Mouse (Mus musculus): ENCODE measurements around the gene Zfhx3. TPM values are rescaled to one million over a fixed set of nuclear protein-coding genes. Genes with fewer than 3 reads are reported as not detected.

The Zfhx3 gene
- polyA plus RNA-seq, 1 experiment from 2014 or later, result 3.3 TPM

- WGBS, result 88% methylated on average over 13 of the region's 13 CpGs
- Histone ChIP-seq H3K4me3 (ENCODE audit: low read length) (no peak overlapping the region), H3K27ac (ENCODE audit: low read length) (no peak overlapping the region), H3K36me3 (ENCODE audit: control insufficient read depth, insufficient read depth) (no peaks in the 10 kb centered on the region), H3K4me1 (ENCODE audit: control insufficient read depth, insufficient read depth, low read length) (no peaks in the 10 kb centered on the region), H3K9ac (ENCODE audit: low read length) (no peak overlapping the region), H3K9me3 (replicated peaks; ENCODE audit: control insufficient read depth, low read length) (no peaks in the 10 kb centered on the region), H3K27me3 (ENCODE audit: control insufficient read depth, insufficient read depth, low read length) (no peaks in the 10 kb centered on the region), H3K4me2 (ENCODE audit: low read depth, low read length) (no peak overlapping the region)
- ATAC-seq (replicated peaks; ENCODE audit: extremely low read depth, insufficient read depth, low FRiP score), result no peak
These were observed 494.9 kb downstream of the Zfhx3 start for GRCm38 (mm10) chr8:108437316-108437830.

- H3K9ac ChIP-seq (ENCODE audit: low read length), result no peak overlapping the region
- 64% methylated on average over 3 of the region's 3 CpGs for WGBS
- ATAC-seq (replicated peaks; ENCODE audit: extremely low read depth, insufficient read depth, low FRiP score), result no peak
These were observed 498.0 kb downstream of the Zfhx3 start for GRCm38 (mm10) chr8:108440476-108440875.

GRCm38 (mm10) chr8:108450847-108451246 lies 508.4 kb downstream of the Zfhx3 start:
- no peak for ATAC-seq (replicated peaks; ENCODE audit: extremely low read depth, insufficient read depth, low FRiP score)
- H3K27ac ChIP-seq (ENCODE audit: low read length), result no peak overlapping the region

More at GRCm38 (mm10) chr8:108440476-108440875, 498.0 kb downstream of the Zfhx3 start:
- Histone ChIP-seq H3K4me2 (ENCODE audit: low read depth, low read length) (no peak overlapping the region), H3K9me3 (replicated peaks; ENCODE audit: control insufficient read depth, low read length) (no peaks in the 10 kb centered on the region), H3K4me3 (ENCODE audit: low read length) (no peak overlapping the region), H3K36me3 (ENCODE audit: control insufficient read depth, insufficient read depth) (no peaks in the 10 kb centered on the region), H3K27me3 (ENCODE audit: control insufficient read depth, insufficient read depth, low read length) (no peaks in the 10 kb centered on the region), H3K4me1 (ENCODE audit: control insufficient read depth, insufficient read depth, low read length) (no peaks in the 10 kb centered on the region), H3K27ac (ENCODE audit: low read length) (no peak overlapping the region)

GRCm38 (mm10) chr8:108454561-108455311 lies 512.3 kb downstream of the Zfhx3 start:
- no peaks in the 10 kb centered on the region for H3K4me1 ChIP-seq (ENCODE audit: control insufficient read depth, insufficient read depth, low read length)
- no peak overlapping the region for H3K9ac ChIP-seq (ENCODE audit: low read length)
- H3K4me2 ChIP-seq (ENCODE audit: low read depth, low read length), result no peak overlapping the region
- no peaks in the 10 kb centered on the region for H3K27me3 ChIP-seq (ENCODE audit: control insufficient read depth, insufficient read depth, low read length)
- H3K27ac ChIP-seq (ENCODE audit: low read length), result no peak overlapping the region
- H3K36me3 ChIP-seq (ENCODE audit: control insufficient read depth, insufficient read depth), result no peaks in the 10 kb centered on the region
- peaks cover 10% of the 10 kb centered on the region for H3K9me3 ChIP-seq (replicated peaks; ENCODE audit: control insufficient read depth, low read length)
- 67% methylated on average over 18 of the region's 18 CpGs for WGBS
- no peak overlapping the region for H3K4me3 ChIP-seq (ENCODE audit: low read length)
- ATAC-seq (replicated peaks; ENCODE audit: extremely low read depth, insufficient read depth, low FRiP score), result no peak

More at GRCm38 (mm10) chr8:108450847-108451246, 508.4 kb downstream of the Zfhx3 start:
- H3K9me3 ChIP-seq (replicated peaks; ENCODE audit: control insufficient read depth, low read length), result no peaks in the 10 kb centered on the region
- no peak overlapping the region for H3K4me3 ChIP-seq (ENCODE audit: low read length)
- H3K36me3 ChIP-seq (ENCODE audit: control insufficient read depth, insufficient read depth), result no peaks in the 10 kb centered on the region
- no peak overlapping the region for H3K9ac ChIP-seq (ENCODE audit: low read length)
- H3K27me3 ChIP-seq (ENCODE audit: control insufficient read depth, insufficient read depth, low read length), result no peaks in the 10 kb centered on the region
- H3K4me2 ChIP-seq (ENCODE audit: low read depth, low read length), result no peak overlapping the region
- WGBS, result 44% methylated on average over 8 of the region's 8 CpGs
- H3K4me1 ChIP-seq (ENCODE audit: control insufficient read depth, insufficient read depth, low read length), result no peaks in the 10 kb centered on the region

- Histone ChIP-seq H3K9me3 (replicated peaks; ENCODE audit: control insufficient read depth, low read length) (no peaks in the 10 kb centered on the region), H3K9ac (ENCODE audit: low read length) (no peak overlapping the region), H3K4me1 (ENCODE audit: control insufficient read depth, insufficient read depth, low read length) (no peaks in the 10 kb centered on the region), H3K36me3 (ENCODE audit: control insufficient read depth, insufficient read depth) (no peaks in the 10 kb centered on the region), H3K4me2 (ENCODE audit: low read depth, low read length) (no peak overlapping the region), H3K27me3 (ENCODE audit: control insufficient read depth, insufficient read depth, low read length) (no peaks in the 10 kb centered on the region), H3K27ac (ENCODE audit: low read length) (no peak overlapping the region), H3K4me3 (ENCODE audit: low read length) (no peak overlapping the region)
- ATAC-seq (replicated peaks; ENCODE audit: extremely low read depth, insufficient read depth, low FRiP score), result no peak
- 71% methylated on average over 6 of the region's 6 CpGs for WGBS
These were observed 524.2 kb downstream of the Zfhx3 start for GRCm38 (mm10) chr8:108466653-108467052.

GRCm38 (mm10) chr8:108467172-108468035 lies 525.0 kb downstream of the Zfhx3 start:
- WGBS, result 79% methylated on average over 19 of the region's 19 CpGs
- Histone ChIP-seq H3K27me3 (ENCODE audit: control insufficient read depth, insufficient read depth, low read length) (no peaks in the 10 kb centered on the region), H3K36me3 (ENCODE audit: control insufficient read depth, insufficient read depth) (no peaks in the 10 kb centered on the region), H3K9ac (ENCODE audit: low read length) (no peak overlapping the region), H3K4me3 (ENCODE audit: low read length) (no peak overlapping the region), H3K9me3 (replicated peaks; ENCODE audit: control insufficient read depth, low read length) (no peaks in the 10 kb centered on the region), H3K4me1 (ENCODE audit: control insufficient read depth, insufficient read depth, low read length) (no peaks in the 10 kb centered on the region), H3K4me2 (ENCODE audit: low read depth, low read length) (no peak overlapping the region), H3K27ac (ENCODE audit: low read length) (no peak overlapping the region)
- ATAC-seq (replicated peaks; ENCODE audit: extremely low read depth, insufficient read depth, low FRiP score), result no peak

- Histone ChIP-seq H3K4me1 (ENCODE audit: control insufficient read depth, insufficient read depth, low read length) (no peaks in the 10 kb centered on the region), H3K4me2 (ENCODE audit: low read depth, low read length) (no peak overlapping the region), H3K9ac (ENCODE audit: low read length) (no peak overlapping the region), H3K9me3 (replicated peaks; ENCODE audit: control insufficient read depth, low read length) (no peaks in the 10 kb centered on the region), H3K27me3 (ENCODE audit: control insufficient read depth, insufficient read depth, low read length) (no peaks in the 10 kb centered on the region), H3K27ac (ENCODE audit: low read length) (no peak overlapping the region), H3K36me3 (ENCODE audit: control insufficient read depth, insufficient read depth) (no peaks in the 10 kb centered on the region), H3K4me3 (ENCODE audit: low read length) (no peak overlapping the region)
- 87% methylated on average over 3 of the region's 3 CpGs for WGBS
- ATAC-seq (replicated peaks; ENCODE audit: extremely low read depth, insufficient read depth, low FRiP score), result no peak
These were observed 527.8 kb downstream of the Zfhx3 start for GRCm38 (mm10) chr8:108470269-108470668.

- Histone ChIP-seq H3K9me3 (replicated peaks; ENCODE audit: control insufficient read depth, low read length) (no peaks in the 10 kb centered on the region), H3K27ac (ENCODE audit: low read length) (no peak overlapping the region), H3K4me1 (ENCODE audit: control insufficient read depth, insufficient read depth, low read length) (no peaks in the 10 kb centered on the region), H3K9ac (ENCODE audit: low read length) (no peak overlapping the region), H3K36me3 (ENCODE audit: control insufficient read depth, insufficient read depth) (no peaks in the 10 kb centered on the region), H3K27me3 (ENCODE audit: control insufficient read depth, insufficient read depth, low read length) (no peaks in the 10 kb centered on the region), H3K4me2 (ENCODE audit: low read depth, low read length) (no peak overlapping the region), H3K4me3 (ENCODE audit: low read length) (no peak overlapping the region)
- WGBS, result 71% methylated on average over 10 of the region's 10 CpGs
- no peak for ATAC-seq (replicated peaks; ENCODE audit: extremely low read depth, insufficient read depth, low FRiP score)
These were observed 532.1 kb downstream of the Zfhx3 start for GRCm38 (mm10) chr8:108474556-108474955.

GRCm38 (mm10) chr8:108478131-108478530 lies 535.7 kb downstream of the Zfhx3 start:
- 52% methylated on average over 8 of the region's 8 CpGs for WGBS
- H3K27me3 ChIP-seq (ENCODE audit: control insufficient read depth, insufficient read depth, low read length), result no peaks in the 10 kb centered on the region
- H3K4me1 ChIP-seq (ENCODE audit: control insufficient read depth, insufficient read depth, low read length), result no peaks in the 10 kb centered on the region
- H3K4me3 ChIP-seq (ENCODE audit: low read length), result no peak overlapping the region
- no peak for ATAC-seq (replicated peaks; ENCODE audit: extremely low read depth, insufficient read depth, low FRiP score)
- no peak overlapping the region for H3K27ac ChIP-seq (ENCODE audit: low read length)
- no peak overlapping the region for H3K4me2 ChIP-seq (ENCODE audit: low read depth, low read length)
- no peaks in the 10 kb centered on the region for H3K9me3 ChIP-seq (replicated peaks; ENCODE audit: control insufficient read depth, low read length)
- H3K36me3 ChIP-seq (ENCODE audit: control insufficient read depth, insufficient read depth), result no peaks in the 10 kb centered on the region
- no peak overlapping the region for H3K9ac ChIP-seq (ENCODE audit: low read length)

Data from heart, embryonic 16.5 days (tissue).